Mouse (Mus musculus) kidney, embryonic 15.5 days (tissue): ENCODE results near the gene Mob3c. TPM values are rescaled to one million over a fixed set of nuclear protein-coding genes. Genes with fewer than 3 reads are reported as not detected.

Experiments used
- ATAC-seq: fragments of 200-750 bp; cut with Nextera tagmentation; replicated peaks from 2 replicates; pipeline ENCODE4 v1.8.0; 2017; ENCODE audit warnings: moderate TSS enrichment; ENCODE audit not compliant: low FRiP score
- H3K27ac ChIP-seq: fragments of 300-500 bp; sonication (generic); 2 replicates; pipeline ENCODE4 v1.5.1; 2015; ENCODE audit warnings: mild to moderate bottlenecking, inconsistent platforms
- H3K27me3 ChIP-seq: fragments of 300-500 bp; sonication (generic); 2 replicates; pipeline ENCODE4 v1.6.1; 2015; ENCODE audit warnings: inconsistent platforms
- H3K36me3 ChIP-seq: fragments of 300-500 bp; sonication (generic); 2 replicates; pipeline ENCODE4 v1.6.1; 2015; ENCODE audit warnings: inconsistent platforms
- H3K4me1 ChIP-seq: fragments of 300-500 bp; sonication (generic); 2 replicates; pipeline ENCODE4 v1.6.1; 2015; ENCODE audit warnings: inconsistent platforms
- H3K4me2 ChIP-seq: fragments of 300-500 bp; sonication (generic); 2 replicates; pipeline ENCODE4 v1.6.1; 2015; ENCODE audit warnings: moderate library complexity, mild to moderate bottlenecking, inconsistent platforms
- H3K4me3 ChIP-seq: fragments of 300-500 bp; sonication (generic); replicated peaks from 2 replicates; pipeline ENCODE4 v1.5.1; 2015; ENCODE audit warnings: mild to moderate bottlenecking, inconsistent platforms
- H3K9ac ChIP-seq: fragments of 300-500 bp; sonication (generic); 2 replicates; pipeline ENCODE4 v1.6.1; 2015; ENCODE audit warnings: mild to moderate bottlenecking, inconsistent platforms
- H3K9me3 ChIP-seq: fragments of 300-500 bp; sonication (generic); replicated peaks from 2 replicates; pipeline ENCODE4 v1.6.1; 2016; ENCODE audit warnings: inconsistent platforms
- WGBS: fragments of 180-500 bp; shearing (Covaris S2); methylation state at CpG from one replicate; pipeline ENCODE4 v1.1.7; 2015; ENCODE audit warnings: mixed read lengths; 5-methylcytosine and 5-hydroxymethylcytosine counted together
- polyA plus RNA-seq: library from polyadenylated mRNA; unstranded; fragments of >200 nt; fragmentation: Nextera tagmentation; extraction: Ambion mirVana; gene quantifications from 2 replicates; pipeline ENCODE4 v1.2.1, GENCODE M21; 2015

The Mob3c gene
- 12.4 and 14.6 TPM in 2 replicates for polyA plus RNA-seq

GRCm38 (mm10) chr4:115827888-115828571, at the start of gene Mob3c:
Gene Mob3c (plus strand): TSS chr4:115828092.
- H3K36me3 ChIP-seq, result peaks cover 21% of the 10 kb centered on the region
- H3K4me2 ChIP-seq, result peak within 1 kb of the TSS; percentile 78
- H3K4me3 ChIP-seq, result peak within 1 kb of the TSS; percentile 84
- under 1% methylated on average over 57 of the region's 57 CpGs for WGBS
- H3K27me3 ChIP-seq, result no peaks in the 10 kb centered on the region
- H3K9ac ChIP-seq, result peak within 1 kb of the TSS; percentile 78
- no peaks in the 10 kb centered on the region for H3K9me3 ChIP-seq
- H3K4me1 ChIP-seq, result peaks cover 22% of the 10 kb centered on the region
- H3K27ac ChIP-seq, result peak within 1 kb of the TSS; percentile 96
- peak; percentile 97 for ATAC-seq

- H3K9me3 ChIP-seq, result no peaks in the 10 kb centered on the region
- H3K4me2 ChIP-seq, result no peak overlapping the region
- H3K27ac ChIP-seq, result no peak overlapping the region
- WGBS, result 43% methylated on average over 6 of the region's 6 CpGs
- no peak overlapping the region for H3K4me3 ChIP-seq
- no peak for ATAC-seq
- peaks cover 12% of the 10 kb centered on the region for H3K36me3 ChIP-seq
- H3K9ac ChIP-seq, result no peak overlapping the region
- no peaks in the 10 kb centered on the region for H3K27me3 ChIP-seq
- H3K4me1 ChIP-seq, result peaks cover 7% of the 10 kb centered on the region; the same call in 1 of the 2 replicates
These were observed 47.6 kb upstream of the Mob3c start for GRCm38 (mm10) chr4:115780269-115780668.

DNA sequence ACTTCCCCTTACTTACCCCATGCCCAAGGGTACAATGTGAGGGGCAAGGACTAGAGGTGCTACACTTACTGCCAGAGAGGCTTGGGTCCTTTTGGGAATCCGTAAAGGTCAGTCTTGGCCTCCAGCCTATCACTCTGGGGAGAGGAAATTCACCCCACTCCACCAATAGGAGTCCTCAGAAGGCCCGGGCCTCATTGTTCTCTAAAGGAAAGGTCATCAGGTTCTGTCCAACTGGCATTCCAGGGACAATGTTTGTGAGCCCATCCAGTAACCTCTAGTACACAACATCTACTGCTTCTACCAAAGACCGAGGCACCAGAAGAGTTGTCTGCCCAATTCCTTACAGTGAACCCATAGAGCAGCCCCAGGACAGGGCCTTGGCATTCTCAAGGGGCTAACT, 47.0 kb upstream of the Mob3c start, which contains the start of gene Tex38:
Gene Tex38, minus strand, starts transcription at position 101 of the 400 bp plus-strand sequence.
- WGBS, result 85% methylated on average over 3 of the region's 3 CpGs
- ATAC-seq, result no peak
- Histone ChIP-seq H3K27ac (no peak within 1 kb of the TSS), H3K4me2 (no peak within 1 kb of the TSS), H3K27me3 (no peaks in the 10 kb centered on the region), H3K9ac (no peak within 1 kb of the TSS), H3K4me1 (peaks cover 13% of the 10 kb centered on the region), H3K4me3 (no peak within 1 kb of the TSS), H3K9me3 (no peaks in the 10 kb centered on the region), H3K36me3 (peaks cover 12% of the 10 kb centered on the region)

DNA sequence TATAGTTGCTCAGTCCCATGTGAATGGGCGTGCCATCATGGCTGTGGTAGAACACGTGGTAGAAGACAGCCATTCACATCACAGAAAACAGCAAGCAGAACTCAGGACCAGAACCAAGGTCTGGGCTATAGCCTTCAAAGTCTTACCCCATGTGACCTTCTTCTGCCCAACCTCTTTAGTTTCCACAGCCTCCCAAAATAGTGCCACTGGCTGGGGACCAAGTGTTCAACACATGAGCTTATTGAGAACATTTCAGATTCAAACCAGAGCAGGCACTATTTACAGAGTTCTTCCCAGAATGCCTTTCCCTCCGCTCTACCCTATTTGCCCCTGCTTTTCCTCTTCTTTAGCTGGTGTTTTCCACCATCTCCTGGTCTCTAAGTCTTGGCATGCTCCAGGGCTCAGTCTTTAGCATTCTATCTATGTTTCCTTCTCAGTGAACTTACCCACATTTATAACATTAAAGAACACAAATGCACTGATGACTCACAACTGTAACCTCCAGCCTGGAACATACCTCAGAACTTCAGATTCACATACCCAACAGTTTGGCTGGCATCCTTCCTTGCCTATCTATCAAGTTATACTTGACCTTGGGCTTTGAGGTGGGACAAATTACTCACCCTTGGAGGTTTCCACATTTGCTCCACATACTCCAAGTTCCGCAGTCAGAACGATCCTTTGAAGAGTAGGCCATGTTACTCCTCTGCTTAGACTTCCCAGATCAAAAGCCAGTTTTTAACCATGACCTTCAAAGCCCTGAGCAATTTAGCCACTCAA, 45.7 kb upstream of the Mob3c start:
- Histone ChIP-seq H3K9me3 (no peaks in the 10 kb centered on the region), H3K4me1 (peaks cover 14% of the 10 kb centered on the region), H3K4me2 (no peak overlapping the region), H3K4me3 (no peak overlapping the region), H3K9ac (no peak overlapping the region), H3K36me3 (peaks cover 5% of the 10 kb centered on the region; the same call in 1 of the 2 replicates), H3K27ac (no peak overlapping the region), H3K27me3 (no peaks in the 10 kb centered on the region)
- WGBS, result 91% methylated on average over 5 of the region's 5 CpGs
- ATAC-seq, result no peak

GRCm38 (mm10) chr4:115784769-115785510, 43.0 kb upstream of the Mob3c start, which contains the start of gene Atpaf1:
Gene Atpaf1 (plus strand): TSS chr4:115784812.
- no peaks in the 10 kb centered on the region for H3K27me3 ChIP-seq
- H3K9me3 ChIP-seq, result no peaks in the 10 kb centered on the region
- H3K9ac ChIP-seq, result peak within 1 kb of the TSS; percentile 79
- peak within 1 kb of the TSS; percentile 87 for H3K4me2 ChIP-seq
- peak within 1 kb of the TSS; percentile 72 for H3K27ac ChIP-seq
- ATAC-seq, result peak; percentile 91
- peaks cover 14% of the 10 kb centered on the region for H3K4me1 ChIP-seq
- WGBS, result under 1% methylated on average over 69 of the region's 69 CpGs
- peaks cover 26% of the 10 kb centered on the region for H3K36me3 ChIP-seq
- peak within 1 kb of the TSS; percentile 83 for H3K4me3 ChIP-seq

DNA sequence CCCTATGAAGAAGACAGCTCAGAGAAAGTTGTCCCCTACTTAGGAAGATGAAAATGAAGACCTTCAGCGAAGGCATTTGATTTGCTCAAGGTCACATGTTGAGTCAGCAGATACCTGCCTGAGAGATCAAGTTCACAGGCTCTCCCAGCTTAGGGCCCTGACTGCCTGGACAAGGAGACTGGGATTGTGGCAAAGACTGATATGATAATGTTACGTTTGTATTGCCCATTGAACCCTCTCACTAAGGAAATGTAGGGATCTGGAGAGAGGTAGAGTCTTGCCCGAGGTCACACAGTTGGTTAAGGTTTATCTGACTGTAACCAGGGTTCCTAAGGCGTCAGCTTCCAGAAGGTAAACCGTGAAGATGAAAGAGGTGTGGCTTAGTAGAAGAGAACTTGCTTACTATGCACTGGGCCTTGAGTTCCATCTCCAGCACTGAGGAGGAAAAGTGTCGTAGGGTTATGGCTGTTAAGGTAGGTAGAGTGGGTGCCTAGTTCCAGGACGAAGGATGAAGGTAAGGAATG, 42.3 kb upstream of the Mob3c start:
- peak overlapping the region; percentile 87 for H3K4me2 ChIP-seq
- 53% methylated on average over 7 of the region's 7 CpGs for WGBS
- H3K9me3 ChIP-seq, result no peaks in the 10 kb centered on the region
- no peak for ATAC-seq
- peak overlapping the region; percentile 83 for H3K4me3 ChIP-seq
- peak overlapping the region; percentile 79 for H3K9ac ChIP-seq
- H3K27me3 ChIP-seq, result no peaks in the 10 kb centered on the region
- peaks cover 33% of the 10 kb centered on the region for H3K36me3 ChIP-seq
- H3K4me1 ChIP-seq, result peaks cover 14% of the 10 kb centered on the region
- H3K27ac ChIP-seq, result peak overlapping the region; percentile 72

- H3K36me3 ChIP-seq, result peaks cover 77% of the 10 kb centered on the region
- H3K4me3 ChIP-seq, result no peak overlapping the region
- no peak overlapping the region for H3K9ac ChIP-seq
- no peak overlapping the region for H3K27ac ChIP-seq
- H3K9me3 ChIP-seq, result no peaks in the 10 kb centered on the region
- peaks cover 1% of the 10 kb centered on the region for H3K4me1 ChIP-seq
- H3K27me3 ChIP-seq, result no peaks in the 10 kb centered on the region
- no peak for ATAC-seq
- WGBS, result 69% methylated on average over 3 of the region's 3 CpGs
- H3K4me2 ChIP-seq, result no peak overlapping the region
These were observed 37.0 kb upstream of the Mob3c start for GRCm38 (mm10) chr4:115790864-115791263.

DNA sequence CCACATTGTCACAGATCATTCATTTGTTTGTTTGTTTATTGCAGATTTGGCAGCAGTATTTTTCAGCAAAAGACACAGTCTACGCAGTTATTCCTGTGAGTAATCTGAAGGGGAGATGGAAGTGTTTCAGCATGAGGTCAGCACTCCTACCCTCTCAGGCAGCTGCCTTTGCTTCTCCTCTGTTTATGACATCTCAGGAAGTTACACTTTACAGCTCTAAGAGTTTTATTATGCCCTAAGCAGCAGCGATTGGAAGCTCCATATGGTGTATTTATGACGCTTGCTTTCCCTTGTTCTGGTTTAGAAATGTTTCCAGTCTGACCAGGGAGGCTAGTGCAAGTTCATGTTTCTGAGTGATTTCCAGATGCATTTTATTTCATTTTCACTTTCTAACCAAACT, 32.5 kb upstream of the Mob3c start:
- no peak for ATAC-seq
- no peak overlapping the region for H3K4me2 ChIP-seq
- no peak overlapping the region for H3K4me3 ChIP-seq
- H3K4me1 ChIP-seq, result no peaks in the 10 kb centered on the region
- WGBS, result 48% methylated on average over 3 of the region's 3 CpGs
- no peaks in the 10 kb centered on the region for H3K27me3 ChIP-seq
- H3K9me3 ChIP-seq, result no peaks in the 10 kb centered on the region
- H3K27ac ChIP-seq, result no peak overlapping the region
- H3K36me3 ChIP-seq, result peaks cover 89% of the 10 kb centered on the region
- no peak overlapping the region for H3K9ac ChIP-seq

DNA sequence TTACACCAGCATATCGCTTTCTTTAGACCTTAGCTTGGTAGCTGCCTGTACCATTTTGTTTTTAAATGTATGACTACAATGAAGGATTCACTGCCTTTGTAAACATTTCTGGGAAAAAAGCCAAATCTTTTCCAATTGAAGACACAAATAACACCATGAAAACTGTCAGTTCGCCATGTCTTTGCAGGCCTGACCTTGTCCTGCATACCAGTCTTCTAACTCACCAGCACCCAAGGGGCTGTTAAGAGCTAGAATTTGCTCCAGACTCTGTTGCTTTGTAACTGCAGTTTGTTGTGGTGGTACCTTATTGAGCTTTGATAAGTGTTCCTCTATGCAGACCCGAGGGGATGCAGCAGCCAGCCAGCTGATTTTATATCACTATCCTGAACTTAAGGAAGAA, 27.9 kb upstream of the Mob3c start:
- H3K36me3 ChIP-seq, result peaks cover 78% of the 10 kb centered on the region
- ATAC-seq, result no peak

GRCm38 (mm10) chr4:115812326-115812725, 15.6 kb upstream of the Mob3c start:
- WGBS, result 90% methylated on average over 4 of the region's 4 CpGs

More for the DNA sequence above, 27.9 kb upstream of the Mob3c start:
- H3K9ac ChIP-seq, result no peak overlapping the region
- H3K27me3 ChIP-seq, result no peaks in the 10 kb centered on the region
- H3K4me2 ChIP-seq, result no peak overlapping the region
- 78% methylated on average over 3 of the region's 3 CpGs for WGBS
- H3K4me1 ChIP-seq, result no peaks in the 10 kb centered on the region
- H3K9me3 ChIP-seq, result no peaks in the 10 kb centered on the region
- H3K27ac ChIP-seq, result no peak overlapping the region
- no peak overlapping the region for H3K4me3 ChIP-seq

DNA sequence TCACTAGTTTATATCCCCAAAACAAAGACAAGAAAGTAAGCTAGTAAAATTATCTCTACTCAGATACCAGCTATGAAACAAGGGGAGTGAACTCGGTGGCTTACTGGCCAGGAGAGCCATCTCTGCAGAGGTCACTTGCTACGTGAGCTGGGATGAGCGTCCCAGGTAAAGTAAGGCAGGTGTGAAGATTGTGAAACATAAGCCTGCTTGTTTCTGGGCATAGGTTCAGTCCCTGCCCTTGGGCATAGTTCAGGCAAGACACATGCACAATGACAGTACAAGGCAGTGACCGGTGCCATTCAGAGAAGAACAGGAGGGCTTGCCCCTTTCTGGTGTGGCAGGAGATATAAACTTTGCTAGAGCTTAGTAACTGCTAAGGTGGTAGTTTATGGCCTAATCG, 12.3 kb upstream of the Mob3c start:
- no peak overlapping the region for H3K9ac ChIP-seq
- no peak overlapping the region for H3K4me2 ChIP-seq

More at GRCm38 (mm10) chr4:115812326-115812725, 15.6 kb upstream of the Mob3c start:
- Histone ChIP-seq H3K9ac (no peak overlapping the region), H3K4me1 (no peaks in the 10 kb centered on the region), H3K9me3 (no peaks in the 10 kb centered on the region), H3K36me3 (peaks cover 43% of the 10 kb centered on the region), H3K4me2 (no peak overlapping the region), H3K27me3 (no peaks in the 10 kb centered on the region), H3K27ac (no peak overlapping the region), H3K4me3 (no peak overlapping the region)
- no peak for ATAC-seq

More for the DNA sequence above, 12.3 kb upstream of the Mob3c start:
- H3K9me3 ChIP-seq, result no peaks in the 10 kb centered on the region
- H3K36me3 ChIP-seq, result peaks cover 41% of the 10 kb centered on the region
- WGBS, result 94% methylated on average over 5 of the region's 5 CpGs
- H3K27ac ChIP-seq, result no peak overlapping the region
- no peak for ATAC-seq
- no peaks in the 10 kb centered on the region for H3K27me3 ChIP-seq
- H3K4me1 ChIP-seq, result no peaks in the 10 kb centered on the region
- H3K4me3 ChIP-seq, result no peak overlapping the region
